Mouse (Mus musculus): ENCODE measurements around the gene Srrm3.

GRCm38 (mm10) chr5:135916051-135916565, 109.4 kb downstream of the Srrm3 start:
- no peak for TF ChIP-seq POLR2A (IDR thresholded peaks at IDR 0.05; ENCODE audit: extremely low read depth, insufficient read depth, low read length)
- TF ChIP-seq CTCF (IDR thresholded peaks at IDR 0.05; ENCODE audit: low read depth, low read length) = no peak
